Mouse (Mus musculus): ENCODE measurements around the gene Tes. TPM values are rescaled to one million over a fixed set of nuclear protein-coding genes. Genes with fewer than 3 reads are reported as not detected.

The Tes gene
- polyA plus RNA-seq (2015; fragmentation: Nextera tagmentation; extraction: Ambion mirVana), result 3.6 and 4.0 TPM in 2 replicates

GRCm38 (mm10) chr6:17064936-17065790 is at the start of gene Tes:
Gene Tes (plus strand): TSS chr6:17065149.
- Histone ChIP-seq H3K27ac (ENCODE audit: low read length) (0 out of 2 replicates have a peak within 1 kb of the TSS, but pooled peaks have one; percentile 14), H3K4me3 (ENCODE audit: low read depth, low read length) (peak within 1 kb of the TSS; percentile 66), H3K4me1 (ENCODE audit: control insufficient read depth, low read depth, low read length) (no peaks in the 10 kb centered on the region), H3K4me2 (ENCODE audit: low read depth, low read length) (peak within 1 kb of the TSS; percentile 79), H3K9ac (ENCODE audit: low read depth, low read length) (peak within 1 kb of the TSS; percentile 34; the same call in 1 of the 2 replicates), H3K27me3 (ENCODE audit: control insufficient read depth, insufficient read depth, low read depth, low read length) (peaks cover 13% of the 10 kb centered on the region), H3K9me3 (replicated peaks; ENCODE audit: control insufficient read depth, low read length) (no peaks in the 10 kb centered on the region), H3K36me3 (ENCODE audit: control insufficient read depth, insufficient read depth) (no peaks in the 10 kb centered on the region)
- peak; percentile 81 for ATAC-seq (ENCODE audit: low read depth)
- WGBS (ENCODE audit: insufficient replicate concordance), result under 1% methylated on average over 63 of the region's 63 CpGs

GRCm38 (mm10) chr6:17025886-17026285 is 39.1 kb upstream of the Tes start:
- no peaks in the 10 kb centered on the region for H3K9me3 ChIP-seq (replicated peaks; ENCODE audit: control insufficient read depth, low read length)
- no peaks in the 10 kb centered on the region for H3K4me1 ChIP-seq (ENCODE audit: control insufficient read depth, low read depth, low read length)
- H3K27me3 ChIP-seq (ENCODE audit: control insufficient read depth, insufficient read depth, low read depth, low read length), result no peaks in the 10 kb centered on the region
- no peaks in the 10 kb centered on the region for H3K36me3 ChIP-seq (ENCODE audit: control insufficient read depth, insufficient read depth)
- H3K4me3 ChIP-seq (ENCODE audit: low read depth, low read length), result no peak overlapping the region
- no peak overlapping the region for H3K9ac ChIP-seq (ENCODE audit: low read depth, low read length)
- no peak overlapping the region for H3K27ac ChIP-seq (ENCODE audit: low read length)
- ATAC-seq (ENCODE audit: low read depth), result no peak
- no peak overlapping the region for H3K4me2 ChIP-seq (ENCODE audit: low read depth, low read length)
- 49% methylated on average over 7 of the region's 7 CpGs for WGBS (ENCODE audit: insufficient replicate concordance)

- Histone ChIP-seq H3K27ac (ENCODE audit: low read length) (no peak overlapping the region), H3K36me3 (ENCODE audit: control insufficient read depth, insufficient read depth) (no peaks in the 10 kb centered on the region), H3K9me3 (replicated peaks; ENCODE audit: control insufficient read depth, low read length) (no peaks in the 10 kb centered on the region), H3K27me3 (ENCODE audit: control insufficient read depth, insufficient read depth, low read depth, low read length) (no peaks in the 10 kb centered on the region), H3K9ac (ENCODE audit: low read depth, low read length) (no peak overlapping the region), H3K4me2 (ENCODE audit: low read depth, low read length) (no peak overlapping the region), H3K4me1 (ENCODE audit: control insufficient read depth, low read depth, low read length) (no peaks in the 10 kb centered on the region), H3K4me3 (ENCODE audit: low read depth, low read length) (no peak overlapping the region)
- 16% methylated on average over 8 of the region's 8 CpGs for WGBS (ENCODE audit: insufficient replicate concordance)
- no peak for ATAC-seq (ENCODE audit: low read depth)
Measured at GRCm38 (mm10) chr6:17027572-17027971, 37.4 kb upstream of the Tes start.

GRCm38 (mm10) chr6:17028809-17029208 is 36.1 kb upstream of the Tes start:
- no peak overlapping the region for H3K27ac ChIP-seq (ENCODE audit: low read length)
- no peaks in the 10 kb centered on the region for H3K27me3 ChIP-seq (ENCODE audit: control insufficient read depth, insufficient read depth, low read depth, low read length)
- no peak for ATAC-seq (ENCODE audit: low read depth)
- H3K9me3 ChIP-seq (replicated peaks; ENCODE audit: control insufficient read depth, low read length), result no peaks in the 10 kb centered on the region
- 68% methylated on average over 8 of the region's 8 CpGs for WGBS (ENCODE audit: insufficient replicate concordance)
- H3K36me3 ChIP-seq (ENCODE audit: control insufficient read depth, insufficient read depth), result no peaks in the 10 kb centered on the region
- H3K4me3 ChIP-seq (ENCODE audit: low read depth, low read length), result no peak overlapping the region
- H3K4me2 ChIP-seq (ENCODE audit: low read depth, low read length), result no peak overlapping the region
- H3K4me1 ChIP-seq (ENCODE audit: control insufficient read depth, low read depth, low read length), result no peaks in the 10 kb centered on the region
- no peak overlapping the region for H3K9ac ChIP-seq (ENCODE audit: low read depth, low read length)

GRCm38 (mm10) chr6:17032231-17032728 is 32.7 kb upstream of the Tes start:
- no peak for ATAC-seq (ENCODE audit: low read depth)
- Histone ChIP-seq H3K4me2 (ENCODE audit: low read depth, low read length) (no peak overlapping the region), H3K9ac (ENCODE audit: low read depth, low read length) (no peak overlapping the region), H3K4me3 (ENCODE audit: low read depth, low read length) (no peak overlapping the region), H3K4me1 (ENCODE audit: control insufficient read depth, low read depth, low read length) (no peaks in the 10 kb centered on the region), H3K9me3 (replicated peaks; ENCODE audit: control insufficient read depth, low read length) (no peaks in the 10 kb centered on the region), H3K27me3 (ENCODE audit: control insufficient read depth, insufficient read depth, low read depth, low read length) (no peaks in the 10 kb centered on the region), H3K27ac (ENCODE audit: low read length) (no peak overlapping the region), H3K36me3 (ENCODE audit: control insufficient read depth, insufficient read depth) (no peaks in the 10 kb centered on the region)
- WGBS (ENCODE audit: insufficient replicate concordance), result 17% methylated on average over 2 of the region's 2 CpGs

GRCm38 (mm10) chr6:17034095-17034494 is 30.9 kb upstream of the Tes start:
- no peak overlapping the region for H3K27ac ChIP-seq (ENCODE audit: low read length)
- no peak for ATAC-seq (ENCODE audit: low read depth)
- no peaks in the 10 kb centered on the region for H3K27me3 ChIP-seq (ENCODE audit: control insufficient read depth, insufficient read depth, low read depth, low read length)
- H3K4me2 ChIP-seq (ENCODE audit: low read depth, low read length), result no peak overlapping the region
- H3K4me3 ChIP-seq (ENCODE audit: low read depth, low read length), result no peak overlapping the region
- WGBS (ENCODE audit: insufficient replicate concordance), result 74% methylated on average over 2 of the region's 2 CpGs
- no peaks in the 10 kb centered on the region for H3K4me1 ChIP-seq (ENCODE audit: control insufficient read depth, low read depth, low read length)
- no peaks in the 10 kb centered on the region for H3K36me3 ChIP-seq (ENCODE audit: control insufficient read depth, insufficient read depth)
- no peaks in the 10 kb centered on the region for H3K9me3 ChIP-seq (replicated peaks; ENCODE audit: control insufficient read depth, low read length)
- H3K9ac ChIP-seq (ENCODE audit: low read depth, low read length), result no peak overlapping the region

GRCm38 (mm10) chr6:17035228-17035627 is 29.7 kb upstream of the Tes start:
- Histone ChIP-seq H3K4me2 (ENCODE audit: low read depth, low read length) (no peak overlapping the region), H3K4me3 (ENCODE audit: low read depth, low read length) (no peak overlapping the region)
- no peak for ATAC-seq (ENCODE audit: low read depth)

GRCm38 (mm10) chr6:17051432-17052025 is 13.4 kb upstream of the Tes start:
- Histone ChIP-seq H3K4me3 (ENCODE audit: low read depth, low read length) (no peak overlapping the region), H3K4me1 (ENCODE audit: control insufficient read depth, low read depth, low read length) (no peaks in the 10 kb centered on the region), H3K9ac (ENCODE audit: low read depth, low read length) (no peak overlapping the region), H3K27me3 (ENCODE audit: control insufficient read depth, insufficient read depth, low read depth, low read length) (no peaks in the 10 kb centered on the region), H3K27ac (ENCODE audit: low read length) (no peak overlapping the region), H3K36me3 (ENCODE audit: control insufficient read depth, insufficient read depth) (no peaks in the 10 kb centered on the region), H3K9me3 (replicated peaks; ENCODE audit: control insufficient read depth, low read length) (no peaks in the 10 kb centered on the region), H3K4me2 (ENCODE audit: low read depth, low read length) (no peak overlapping the region)
- 46% methylated on average over 4 of the region's 4 CpGs for WGBS (ENCODE audit: insufficient replicate concordance)
- ATAC-seq (ENCODE audit: low read depth), result no peak

More at GRCm38 (mm10) chr6:17035228-17035627, 29.7 kb upstream of the Tes start:
- H3K27me3 ChIP-seq (ENCODE audit: control insufficient read depth, insufficient read depth, low read depth, low read length), result no peaks in the 10 kb centered on the region
- H3K4me1 ChIP-seq (ENCODE audit: control insufficient read depth, low read depth, low read length), result no peaks in the 10 kb centered on the region
- H3K27ac ChIP-seq (ENCODE audit: low read length), result no peak overlapping the region
- H3K36me3 ChIP-seq (ENCODE audit: control insufficient read depth, insufficient read depth), result no peaks in the 10 kb centered on the region
- H3K9me3 ChIP-seq (replicated peaks; ENCODE audit: control insufficient read depth, low read length), result no peaks in the 10 kb centered on the region
- no peak overlapping the region for H3K9ac ChIP-seq (ENCODE audit: low read depth, low read length)

Data from liver, embryonic 16.5 days (tissue).